20 mouse cellular contexts compared by ENCODE assay signal in the genomic region with DNA sequence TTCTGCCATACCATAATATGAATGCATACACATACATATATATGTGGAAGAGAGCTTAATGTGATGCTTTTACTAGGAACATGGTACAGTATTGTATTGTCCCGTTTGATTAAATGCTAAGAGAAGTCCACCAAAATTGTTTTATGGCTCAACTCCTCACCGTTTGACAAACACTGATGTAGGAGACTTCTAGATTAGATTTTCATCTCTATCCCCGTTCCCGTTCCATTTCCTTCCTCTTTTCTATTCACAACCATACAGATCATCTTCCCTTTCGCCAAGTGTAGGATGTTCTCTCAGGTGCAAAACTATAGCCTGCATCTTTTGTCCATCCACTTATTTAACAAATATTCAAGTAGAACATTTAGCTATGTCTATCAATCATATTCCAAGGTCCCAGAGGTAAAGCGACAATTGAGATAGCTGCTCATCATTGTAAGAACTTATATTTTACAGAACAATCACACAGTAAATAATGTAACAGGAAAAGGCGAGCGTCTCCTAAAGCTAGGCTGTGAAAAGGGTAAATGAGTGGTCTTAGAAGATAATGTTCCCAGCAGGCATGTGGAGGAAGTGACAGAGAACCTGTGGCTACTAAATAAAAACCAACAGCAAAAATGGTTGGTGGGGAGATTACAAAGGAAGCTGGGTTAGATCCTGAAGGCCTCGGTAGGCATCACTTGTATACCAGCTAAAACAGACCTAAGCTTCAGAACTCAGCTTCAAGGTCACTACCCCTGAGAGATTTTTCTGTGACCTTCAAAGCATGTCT. TPM values are rescaled to one million over a fixed set of nuclear protein-coding genes. Genes with fewer than 3 reads are reported as not detected.
A peak's percentile ranks its signal among the peaks of the same experiment; 100 is the strongest.
DNase-seq lines count a peak whose midpoint lies in the region; ATAC-seq and TF ChIP-seq lines count a peak whose summit lies in the region.
"Had no signal": no experiment of that assay in that cellular context is flagged by ENCODE, and none has a peak within 500 bp of the region (broad histone marks: within the 10 kb centered on the region; RNA-seq: fewer than 3 reads in every experiment).

No protein-coding gene starts in this region.

- H3K9me3 ChIP-seq in liver, embryonic 11.5 days (ENCODE audit: control insufficient read depth, low read length), result no peaks in the 10 kb centered on the region
- H3K9me3 ChIP-seq in liver, postnatal 0 days (ENCODE audit: low read length), result no peaks in the 10 kb centered on the region
- no peaks in the 10 kb centered on the region for H3K9me3 ChIP-seq in kidney, embryonic 16.5 days (ENCODE audit: low read length)
- H3K9me3 ChIP-seq: embryonic facial prominence, embryonic 12.5 days; forebrain, embryonic 15.5 days; heart, embryonic 15.5 days had no signal

- no peak for DNase-seq in liver, embryonic 11.5 days (ENCODE audit: low spot score)
- DNase-seq in liver, postnatal 0 days, result no peak
- no peak for DNase-seq in embryo, embryonic 9.5 days (ENCODE audit: extremely low spot score)
- DNase-seq: adrenal gland, adult 2 months; adrenal gland, postnatal 25 days; cerebellum, adult 2 months; cerebellum, postnatal 10 days; embryo, embryonic 11 days; gastrocnemius, postnatal 10 days; heart, adult 2 months had no signal

- no peak for TF ChIP-seq CTCF in liver, postnatal 0 days (IDR thresholded peaks at IDR 0.05; ENCODE audit: low read depth)

- peak overlapping the region; percentile 4; the same call in 1 of the 2 replicates for H3K4me2 ChIP-seq in liver, embryonic 11.5 days
- H3K4me2 ChIP-seq in liver, postnatal 0 days (ENCODE audit: low read depth, low read length), result no peak overlapping the region
- H3K4me2 ChIP-seq in kidney, embryonic 16.5 days (replicated peaks; ENCODE audit: low read depth, low read length), result no peak overlapping the region
- H3K4me2 ChIP-seq: embryonic facial prominence, embryonic 12.5 days; forebrain, embryonic 15.5 days; heart, embryonic 11.5 days; heart, embryonic 15.5 days had no signal

- H3K4me1 ChIP-seq in liver, embryonic 11.5 days (replicated peaks; ENCODE audit: control insufficient read depth, insufficient read depth, low read length), result peaks cover 26% of the 10 kb centered on the region
- peaks cover 3% of the 10 kb centered on the region; the same call in 1 of the 2 replicates for H3K4me1 ChIP-seq in liver, postnatal 0 days (ENCODE audit: insufficient read depth)
- no peaks in the 10 kb centered on the region for H3K4me1 ChIP-seq in kidney, embryonic 16.5 days (ENCODE audit: insufficient read depth, low read length)
- H3K4me1 ChIP-seq: embryonic facial prominence, embryonic 12.5 days; forebrain, embryonic 15.5 days; heart, embryonic 15.5 days had no signal

- no peaks in the 10 kb centered on the region for H3K36me3 ChIP-seq in liver, embryonic 11.5 days (ENCODE audit: control insufficient read depth, insufficient read depth, low read length)
- H3K36me3 ChIP-seq in liver, postnatal 0 days (replicated peaks; ENCODE audit: insufficient read depth, low read length), result no peaks in the 10 kb centered on the region
- H3K36me3 ChIP-seq in kidney, embryonic 16.5 days (ENCODE audit: insufficient read depth, low read length), result no peaks in the 10 kb centered on the region
- H3K36me3 ChIP-seq: embryonic facial prominence, embryonic 12.5 days; forebrain, embryonic 15.5 days; heart, embryonic 15.5 days had no signal

- TF ChIP-seq EP300 in liver, postnatal 0 days (IDR thresholded peaks at IDR 0.05; ENCODE audit: low read depth), result no peak

- H3K9ac ChIP-seq in liver, embryonic 11.5 days (ENCODE audit: low read depth, low read length), result no peak overlapping the region
- H3K9ac ChIP-seq in liver, postnatal 0 days (replicated peaks), result no peak overlapping the region
- no peak overlapping the region for H3K9ac ChIP-seq in kidney, embryonic 16.5 days (replicated peaks; ENCODE audit: low read length)
- H3K9ac ChIP-seq: embryonic facial prominence, embryonic 12.5 days; forebrain, embryonic 15.5 days; heart, embryonic 15.5 days had no signal

- no peaks in the 10 kb centered on the region for H3K27me3 ChIP-seq in liver, embryonic 11.5 days (replicated peaks; ENCODE audit: control insufficient read depth, insufficient read depth, low read length)
- no peaks in the 10 kb centered on the region for H3K27me3 ChIP-seq in liver, postnatal 0 days (ENCODE audit: insufficient read depth, low read length)
- H3K27me3 ChIP-seq in kidney, embryonic 16.5 days (ENCODE audit: insufficient read depth, low read length), result no peaks in the 10 kb centered on the region
- H3K27me3 ChIP-seq: embryonic facial prominence, embryonic 12.5 days; forebrain, embryonic 15.5 days; heart, embryonic 15.5 days had no signal

- no peak overlapping the region for H3K4me3 ChIP-seq in liver, embryonic 11.5 days (ENCODE audit: low read depth, low read length)
- H3K4me3 ChIP-seq in liver, postnatal 0 days (ENCODE audit: low read depth, low read length), result no peak overlapping the region
- H3K4me3 ChIP-seq in kidney, embryonic 16.5 days (ENCODE audit: low read length), result no peak overlapping the region
- H3K4me3 ChIP-seq: embryonic facial prominence, embryonic 12.5 days; forebrain, embryonic 15.5 days; heart, adult 2 months; heart, embryonic 15.5 days had no signal

- no peak for ATAC-seq in liver, embryonic 11.5 days (replicated peaks; ENCODE audit: low FRiP score)
- ATAC-seq in liver, postnatal 0 days, result no peak
- peak; percentile 6 to 43; a peak in 2 of 4 replicates for ATAC-seq in hematopoietic stem cell, adult 5-6 weeks (replicated peaks in 1 of 2; ENCODE audit: insufficient read depth in 1 of 2, low FRiP score in 2 of 2, low TSS enrichment in 1 of 2, low read depth in 1 of 2, poor library complexity in 2 of 2, severe bottlenecking in 2 of 2)
- peak; percentile 24 for ATAC-seq in megakaryocyte progenitor cell, adult 5-6 weeks (replicated peaks; ENCODE audit: poor library complexity)
- ATAC-seq in frontal cortex, adult (ENCODE audit: low TSS enrichment), result no peak
- ATAC-seq in kidney, embryonic 16.5 days (ENCODE audit: low FRiP score, low TSS enrichment), result no peak
- ATAC-seq: forebrain, embryonic 15.5 days; hindbrain, embryonic 16.5 days; inflammation-experienced regulatory T-cells, adult 6 months had no signal

- WGBS in liver, embryonic 11.5 days, result 42% methylated on average over 9 of the region's 9 CpGs
- 35% methylated on average over 9 of the region's 9 CpGs for WGBS in liver, postnatal 0 days (ENCODE audit: insufficient replicate concordance)
- WGBS in kidney, embryonic 16.5 days, result 82% methylated on average over 9 of the region's 9 CpGs

- H3K27ac ChIP-seq in liver, embryonic 11.5 days (ENCODE audit: low read depth, low read length), result no peak overlapping the region
- H3K27ac ChIP-seq in liver, postnatal 0 days (ENCODE audit: low read depth), result no peak overlapping the region
- H3K27ac ChIP-seq in kidney, embryonic 16.5 days (ENCODE audit: low read length), result no peak overlapping the region
- H3K27ac ChIP-seq: embryonic facial prominence, embryonic 12.5 days; forebrain, embryonic 15.5 days; heart, adult 2 months; heart, embryonic 15.5 days had no signal

RNA-seq across cellular contexts. Expression of gene Pla2g4a, which starts 21.6 kb away (rescaled TPM):
- polyA plus RNA-seq in liver, embryonic 11.5 days (2014; fragmentation: Nextera tagmentation; extraction: Ambion mirVana), result 23.6 and 27.3 TPM in 2 replicates
- 4.9 and 5.5 TPM in 2 replicates for polyA plus RNA-seq in liver, postnatal 0 days (2015; fragmentation: Nextera tagmentation; extraction: Ambion mirVana)
- 77.1 and 193 TPM in 2 replicates for total RNA-seq in hematopoietic stem cell, adult 5-6 weeks (2017)
- 34.4 and 39.1 TPM in 2 replicates for total RNA-seq in megakaryocyte progenitor cell, adult 5-6 weeks (2015)
- 75.3 and 110 TPM in 2 replicates for total RNA-seq in megakaryocyte progenitor cell, adult 5-6 weeks (2017)
- polyA plus RNA-seq in kidney, embryonic 16.5 days (2015; fragmentation: Nextera tagmentation; extraction: Ambion mirVana), result 46.8 and 48.4 TPM in 2 replicates

Comparison
In these comparisons a context has a peak if more than half of its experiments do, and no peak if none do; other contexts are left out.
1. ATAC-seq: peak in hematopoietic stem cell, adult 5-6 weeks (2 of 2) and megakaryocyte progenitor cell, adult 5-6 weeks (single experiment); none in liver, embryonic 11.5 days (single experiment), liver, postnatal 0 days (single experiment), frontal cortex, adult (single experiment) and kidney, embryonic 16.5 days (single experiment).